Mouse (Mus musculus) midbrain, embryonic 16.5 days (tissue): ENCODE data around the gene Capn9. TPM values are rescaled to one million over a fixed set of nuclear protein-coding genes. Genes with fewer than 3 reads are reported as not detected.

Source experiments
- ATAC-seq: fragments of 200-750 bp; cut with Nextera tagmentation; 2 replicates; pipeline ENCODE4 v1.8.0; 2017; ENCODE audit warnings: moderate TSS enrichment
- H3K27ac ChIP-seq: fragments of 300-500 bp; sonication (generic); 2 replicates; pipeline ENCODE4 v1.5.1; 2014; ENCODE audit warnings: mild to moderate bottlenecking, low read length, mixed read lengths
- H3K27me3 ChIP-seq: fragments of 300-500 bp; sonication (generic); 2 replicates; pipeline ENCODE4 v1.6.1; 2014; ENCODE audit warnings: low read depth, low read length, mixed read lengths; ENCODE audit not compliant: control insufficient read depth, insufficient read depth
- H3K36me3 ChIP-seq: fragments of 300-500 bp; sonication (generic); 2 replicates; pipeline ENCODE4 v1.6.1; 2014; ENCODE audit warnings: mild to moderate bottlenecking, low read length, moderate library complexity, mixed read lengths; ENCODE audit not compliant: control insufficient read depth, insufficient read depth
- H3K4me1 ChIP-seq: fragments of 300-500 bp; sonication (generic); 2 replicates; pipeline ENCODE4 v1.6.1; 2014; ENCODE audit warnings: mild to moderate bottlenecking, low read length, mixed read lengths; ENCODE audit not compliant: control insufficient read depth, insufficient read depth
- H3K4me2 ChIP-seq: fragments of 300-500 bp; sonication (generic); 2 replicates; pipeline ENCODE4 v1.6.1; 2014; ENCODE audit warnings: mild to moderate bottlenecking, low read length, mixed read lengths
- H3K4me3 ChIP-seq: fragments of 300-500 bp; sonication (generic); 2 replicates; pipeline ENCODE4 v1.5.1; 2014; ENCODE audit warnings: low read depth, mild to moderate bottlenecking, low read length, moderate library complexity, mixed read lengths
- H3K9ac ChIP-seq: fragments of 300-500 bp; sonication (generic); 2 replicates; pipeline ENCODE4 v1.6.1; 2014; ENCODE audit warnings: low read depth, low read length, mixed read lengths
- H3K9me3 ChIP-seq: fragments of 300-500 bp; sonication (generic); replicated peaks from 2 replicates; pipeline ENCODE4 v1.6.1; 2014; ENCODE audit warnings: mild to moderate bottlenecking, low read length, mixed read lengths; ENCODE audit not compliant: control insufficient read depth, poor library complexity, severe bottlenecking
- WGBS: fragments of 180-500 bp; shearing (Covaris S2); extraction: QIAGEN DNeasy Blood & Tissue Kit; methylation state at CpG from one replicate; pipeline ENCODE4 v1.1.7; 2014; 5-methylcytosine and 5-hydroxymethylcytosine counted together
- polyA plus RNA-seq: library from polyadenylated mRNA; unstranded; fragments of >200 nt; fragmentation: Nextera tagmentation; extraction: Ambion mirVana; gene quantifications from 2 replicates; pipeline ENCODE4 v1.2.1, GENCODE M21; 2015

The Capn9 gene
- polyA plus RNA-seq, 1 experiment from 2014 or later, result 0.20 TPM

DNA sequence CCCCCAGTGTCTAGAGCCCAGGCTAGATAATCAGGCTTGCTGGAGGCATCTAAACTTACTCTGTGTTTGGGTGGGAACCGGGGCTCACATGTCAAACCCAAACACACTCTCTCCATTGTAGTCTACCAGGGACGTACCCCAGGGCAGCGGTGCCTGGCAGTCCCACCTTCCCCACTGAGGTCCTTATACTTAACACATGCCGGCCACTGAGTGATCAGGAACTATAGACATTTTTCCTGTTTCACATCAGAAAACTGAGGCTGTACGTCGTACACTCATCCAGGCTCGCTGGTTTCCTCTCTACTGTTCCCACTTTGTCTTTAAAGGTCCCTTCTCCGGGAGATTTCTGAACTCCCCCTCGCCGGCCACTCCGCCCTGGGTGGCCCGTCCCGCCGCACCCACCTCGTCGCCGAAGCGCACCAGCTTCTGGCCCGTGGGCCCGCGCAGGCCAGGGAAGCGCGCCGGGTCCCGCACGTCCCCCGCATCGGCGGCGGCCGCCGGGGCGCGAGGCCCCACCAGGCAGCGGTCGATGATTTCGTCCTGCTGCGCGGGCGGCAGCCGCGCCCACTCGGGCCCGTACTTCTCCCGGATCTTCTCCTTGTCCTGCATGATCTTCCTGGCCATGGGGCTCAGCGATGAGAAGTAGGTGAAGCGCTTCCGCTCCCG, 86.7 kb downstream of the Capn9 start:
- no peaks in the 10 kb centered on the region for H3K27me3 ChIP-seq
- H3K36me3 ChIP-seq, result no peaks in the 10 kb centered on the region
- H3K4me3 ChIP-seq, result peak overlapping the region; percentile 94
- H3K9ac ChIP-seq, result peak overlapping the region; percentile 96
- WGBS, result under 1% methylated on average over 48 of the region's 49 CpGs
- H3K27ac ChIP-seq, result peak overlapping the region; percentile 93
- peaks cover 36% of the 10 kb centered on the region for H3K4me1 ChIP-seq
- peak overlapping the region; percentile 78 for H3K4me2 ChIP-seq
- peak; percentile 57 for ATAC-seq
- H3K9me3 ChIP-seq, result no peaks in the 10 kb centered on the region

DNA sequence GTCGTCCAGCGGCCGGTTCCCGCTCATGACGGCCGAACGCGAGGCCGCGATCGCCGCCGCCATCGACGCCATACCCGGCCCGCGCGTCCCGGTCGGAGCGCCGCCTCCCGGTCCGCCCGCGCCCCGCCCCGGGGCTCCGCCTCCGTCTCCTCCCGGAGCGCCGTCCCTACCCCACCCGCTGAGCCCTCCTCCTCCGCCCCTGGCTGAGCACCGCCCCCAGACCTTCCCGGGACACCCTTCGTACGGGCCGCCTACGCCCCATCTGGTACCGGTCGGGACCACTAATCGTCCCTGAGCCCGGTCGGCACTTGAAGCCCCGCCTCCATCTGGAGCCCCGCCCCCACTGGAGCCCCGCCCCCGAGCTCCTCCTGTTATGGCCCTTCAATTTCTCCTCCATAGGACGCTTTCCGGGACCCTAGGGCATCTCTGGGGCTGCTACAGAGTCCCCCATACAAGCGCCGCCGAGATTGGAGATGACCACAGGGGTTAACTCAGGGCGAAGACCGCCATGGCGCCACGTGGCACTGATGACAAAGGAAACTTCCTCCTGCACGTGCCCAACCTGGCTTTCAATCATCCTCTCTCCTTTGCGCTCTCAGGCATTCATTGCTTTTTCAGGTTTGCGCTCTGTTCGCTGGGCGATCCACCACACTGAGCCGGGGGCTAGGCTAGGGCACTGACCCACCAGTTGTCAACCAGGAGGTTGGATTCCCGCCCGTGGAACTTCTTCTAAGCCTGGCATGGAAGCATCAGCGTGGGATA, 87.4 kb downstream of the Capn9 start, which contains the start of gene 2310022B05Rik:
Gene 2310022B05Rik, minus strand, starts transcription at position 258 of the 762 bp plus-strand sequence.
- ATAC-seq, result peak; percentile 87
- no peaks in the 10 kb centered on the region for H3K9me3 ChIP-seq
- no peaks in the 10 kb centered on the region for H3K36me3 ChIP-seq
- H3K4me1 ChIP-seq, result peaks cover 33% of the 10 kb centered on the region
- H3K9ac ChIP-seq, result peak within 1 kb of the TSS; percentile 96
- under 1% methylated on average over 47 of the region's 69 CpGs for WGBS
- no peaks in the 10 kb centered on the region for H3K27me3 ChIP-seq
- peak within 1 kb of the TSS; percentile 93 for H3K27ac ChIP-seq
- peak within 1 kb of the TSS; percentile 94 for H3K4me3 ChIP-seq
- H3K4me2 ChIP-seq, result peak within 1 kb of the TSS; percentile 78

DNA sequence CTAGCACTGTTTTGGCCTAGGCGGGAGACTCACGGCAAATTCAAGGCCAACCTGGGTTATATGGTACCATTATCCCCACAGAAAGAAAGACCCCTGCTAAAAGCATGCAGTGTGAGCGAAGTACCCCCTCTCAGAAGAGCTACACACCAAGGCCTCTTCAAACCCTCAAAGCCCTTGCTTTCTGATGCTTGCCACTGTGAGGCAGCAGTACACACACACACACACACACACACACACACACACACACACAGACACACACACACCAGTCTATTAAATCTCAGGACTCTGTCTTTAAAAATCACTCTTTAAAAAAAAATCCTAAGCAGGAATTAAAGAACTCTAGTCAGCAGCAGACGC, 87.9 kb downstream of the Capn9 start:
- H3K9ac ChIP-seq, result peak overlapping the region; percentile 96; the same call in 1 of the 2 replicates
- WGBS, result 43% methylated on average over 4 of the region's 4 CpGs
- H3K4me2 ChIP-seq, result peak overlapping the region; percentile 78
- no peak; the same call in 1 of the 2 replicates for ATAC-seq
- H3K4me3 ChIP-seq, result peak overlapping the region; percentile 94
- H3K27ac ChIP-seq, result peak overlapping the region; percentile 93
- H3K36me3 ChIP-seq, result no peaks in the 10 kb centered on the region
- no peaks in the 10 kb centered on the region for H3K9me3 ChIP-seq
- no peaks in the 10 kb centered on the region for H3K27me3 ChIP-seq
- peaks cover 30% of the 10 kb centered on the region for H3K4me1 ChIP-seq

DNA sequence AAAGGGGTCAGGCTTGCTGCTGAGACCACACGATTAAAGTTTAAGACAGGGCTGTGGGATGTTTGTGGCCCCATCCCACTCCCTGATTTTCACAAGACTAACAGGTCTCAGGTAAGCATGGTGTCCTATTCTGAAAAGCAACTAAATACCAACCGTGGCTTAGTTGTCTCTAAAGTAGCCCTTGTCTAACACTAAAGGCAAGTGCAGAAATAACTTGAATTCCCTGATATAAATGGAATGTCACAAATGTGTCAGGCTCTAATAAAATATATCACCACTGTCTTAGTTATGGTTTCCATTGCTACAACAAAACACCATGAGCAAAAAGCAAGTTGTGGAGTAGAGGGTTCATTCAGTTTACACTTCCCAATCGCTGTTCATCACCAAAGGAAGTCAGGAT, 88.5 kb downstream of the Capn9 start:
- Histone ChIP-seq H3K27me3 (no peaks in the 10 kb centered on the region), H3K36me3 (no peaks in the 10 kb centered on the region), H3K4me2 (no peak overlapping the region), H3K27ac (no peak overlapping the region), H3K4me1 (peaks cover 27% of the 10 kb centered on the region), H3K9me3 (no peaks in the 10 kb centered on the region), H3K9ac (no peak overlapping the region), H3K4me3 (no peak overlapping the region)
- ATAC-seq, result no peak
- WGBS, result 83% methylated on average over 3 of the region's 3 CpGs

Other genes with a start within 250 kb of the Capn9 start
- gene Pgbd5, start 136.5 kb upstream of the Capn9 start, polyA plus RNA-seq, result 12.2 and 13.7 TPM in 2 replicates
- gene Cog2, start 55.3 kb upstream of the Capn9 start, polyA plus RNA-seq, result 33.0 and 34.5 TPM in 2 replicates
- gene Agt, start 6.4 kb upstream of the Capn9 start, polyA plus RNA-seq, result 1.5 and 10.1 TPM in 2 replicates
- gene 2310022B05Rik, start 87.3 kb downstream of the Capn9 start, polyA plus RNA-seq, result 20.0 and 24.2 TPM in 2 replicates
- gene Ttc13, start 145.9 kb downstream of the Capn9 start, polyA plus RNA-seq, result 64.6 and 66.2 TPM in 2 replicates
- 34.8 and 36.0 TPM in 2 replicates for gene Arv1, start 146.0 kb downstream of the Capn9 start, polyA plus RNA-seq
- 0.26 and 0.40 TPM in 2 replicates for gene Fam89a, start 175.7 kb downstream of the Capn9 start, polyA plus RNA-seq
- 28.0 and 29.5 TPM in 2 replicates for gene Trim67, start 217.0 kb downstream of the Capn9 start, polyA plus RNA-seq